Mouse (Mus musculus) cortical plate, adult 2 months (tissue): ENCODE results near the gene Vav1.

Source experiments
- CTCF ChIP-seq: fragments of 200-500 bp; IDR thresholded peaks from 2 replicates; pipeline ENCODE4 v1.5.1; 2011; ENCODE audit warnings: mild to moderate bottlenecking, control low read depth, low read length; ENCODE audit not compliant: insufficient read depth; ENCODE audit errors: extremely low read depth
- POLR2A ChIP-seq: fragments of 200-500 bp; IDR thresholded peaks from 2 replicates; pipeline ENCODE4 v1.6.1; 2011; ENCODE audit warnings: mild to moderate bottlenecking, low read length, control low read depth; ENCODE audit not compliant: insufficient read depth; ENCODE audit errors: extremely low read depth

DNA sequence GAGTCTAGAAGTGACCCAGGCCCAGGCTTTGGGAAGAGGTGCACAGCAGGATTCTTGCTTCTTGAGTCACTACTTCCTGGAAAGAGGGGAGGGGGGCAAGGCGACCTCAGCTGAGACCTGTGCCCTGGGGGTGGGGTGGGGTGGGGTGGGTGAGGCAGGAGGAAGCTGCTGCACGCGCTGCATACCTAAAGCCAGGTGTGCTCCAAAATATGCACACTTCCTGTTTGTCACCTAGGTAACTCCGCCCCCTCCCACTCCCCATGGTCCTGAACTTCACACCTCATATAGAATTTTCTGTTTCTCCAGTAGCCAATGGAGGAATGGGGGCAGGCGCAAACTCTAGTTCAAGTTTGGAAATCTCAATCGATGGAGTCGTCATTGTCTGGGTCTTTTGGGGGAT is 5.1 kb upstream of the Vav1 start:
- no peak for TF ChIP-seq CTCF
- TF ChIP-seq POLR2A, result no peak
